ENCODE assay signal across 17 mouse cellular contexts in the genomic region with DNA sequence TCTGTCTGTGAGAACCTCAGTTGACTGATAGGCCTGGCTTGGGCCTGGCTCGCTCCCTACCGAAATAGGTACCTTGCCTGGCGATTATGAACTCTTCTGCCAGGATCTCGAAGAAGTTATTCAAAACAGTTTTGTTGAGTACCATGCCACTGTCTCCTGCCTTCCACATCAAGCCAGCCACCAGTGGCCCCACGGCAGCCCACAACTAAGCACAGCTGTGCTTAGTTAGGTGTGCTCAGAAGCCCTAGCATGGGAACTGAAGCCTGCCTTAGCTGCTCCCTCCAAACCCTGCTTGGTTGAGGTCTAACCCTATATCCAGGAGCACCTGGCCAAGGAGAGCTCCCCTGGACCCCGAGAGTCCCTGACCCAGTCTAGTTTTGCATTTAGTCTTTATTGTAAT. TPM values are rescaled to one million over a fixed set of nuclear protein-coding genes. Genes with fewer than 3 reads are reported as not detected.
DNase-seq lines count a peak whose midpoint lies in the region; ATAC-seq and TF ChIP-seq lines count a peak whose summit lies in the region.
"Had no signal": no experiment of that assay in that cellular context is flagged by ENCODE, and none has a peak within 500 bp of the region (broad histone marks: within the 10 kb centered on the region; RNA-seq: fewer than 3 reads in every experiment).

No protein-coding gene starts in this region.

- H3K9me3 ChIP-seq in forebrain, embryonic 11.5 days (ENCODE audit: control insufficient read depth, low read length): no peaks in the 10 kb centered on the region
- no peaks in the 10 kb centered on the region for H3K9me3 ChIP-seq in forebrain, postnatal 0 days (ENCODE audit: low read length)
- H3K9me3 ChIP-seq in limb, embryonic 12.5 days: no peaks in the 10 kb centered on the region
- H3K9me3 ChIP-seq in limb, embryonic 10.5 days (replicated peaks): no peaks in the 10 kb centered on the region
- H3K9me3 ChIP-seq: forebrain, embryonic 10.5 days; forebrain, embryonic 15.5 days; hindbrain, embryonic 12.5 days had no signal

- DNase-seq in forebrain, embryonic 11.5 days (ENCODE audit: low spot score): peak; percentile 37
- DNase-seq in forebrain, postnatal 0 days: no peak
- DNase-seq in limb, embryonic 10.5 days (ENCODE audit: low spot score): no peak
- peak; percentile 68 for DNase-seq in thymus, postnatal 14 days
- no peak for DNase-seq in retina, postnatal 1 day
- no peak for DNase-seq in layer of hippocampus, adult 9-11 months
- DNase-seq: cerebellum, adult 11 months; gastrocnemius, postnatal 10 days; heart, adult 2 months; heart, postnatal 10 days; heart, postnatal 4 days had no signal

- TF ChIP-seq CTCF in forebrain, postnatal 0 days (IDR thresholded peaks at IDR 0.05; ENCODE audit: low read depth): no peak

- H3K27me3 ChIP-seq in forebrain, embryonic 11.5 days (ENCODE audit: control insufficient read depth, insufficient read depth, low read length): no peaks in the 10 kb centered on the region
- H3K27me3 ChIP-seq in forebrain, postnatal 0 days (ENCODE audit: insufficient read depth, low read length): no peaks in the 10 kb centered on the region
- H3K27me3 ChIP-seq in limb, embryonic 12.5 days: no peaks in the 10 kb centered on the region
- H3K27me3 ChIP-seq in limb, embryonic 10.5 days (ENCODE audit: low read depth, poor library complexity, severe bottlenecking): no peaks in the 10 kb centered on the region
- H3K27me3 ChIP-seq: forebrain, embryonic 15.5 days; hindbrain, embryonic 12.5 days had no signal

- no peak overlapping the region for H3K27ac ChIP-seq in forebrain, embryonic 11.5 days (ENCODE audit: low read depth, low read length)
- no peak overlapping the region for H3K27ac ChIP-seq in forebrain, postnatal 0 days (ENCODE audit: low read depth, low read length)
- no peak overlapping the region for H3K27ac ChIP-seq in limb, embryonic 12.5 days
- no peak overlapping the region for H3K27ac ChIP-seq in limb, embryonic 10.5 days
- H3K27ac ChIP-seq: forebrain, embryonic 10.5 days; forebrain, embryonic 15.5 days; heart, adult 2 months; hindbrain, embryonic 12.5 days had no signal

- no peak overlapping the region for H3K9ac ChIP-seq in forebrain, embryonic 11.5 days (ENCODE audit: low read length)
- no peak overlapping the region for H3K9ac ChIP-seq in forebrain, postnatal 0 days
- H3K9ac ChIP-seq in limb, embryonic 12.5 days (replicated peaks): 0 out of 2 replicates have a peak overlapping the region, but pooled peaks have one; percentile 18
- H3K9ac ChIP-seq: forebrain, embryonic 15.5 days; hindbrain, embryonic 12.5 days had no signal

- H3K36me3 ChIP-seq in forebrain, embryonic 11.5 days (ENCODE audit: control insufficient read depth, insufficient read depth, low read length): no peaks in the 10 kb centered on the region; the same call in 1 of the 2 replicates
- H3K36me3 ChIP-seq in forebrain, postnatal 0 days (ENCODE audit: insufficient read depth): peaks cover 13% of the 10 kb centered on the region; the same call in 1 of the 2 replicates
- peaks cover 43% of the 10 kb centered on the region for H3K36me3 ChIP-seq in limb, embryonic 12.5 days
- peaks cover 44% of the 10 kb centered on the region for H3K36me3 ChIP-seq in limb, embryonic 10.5 days

- ATAC-seq in forebrain, embryonic 11.5 days (replicated peaks; ENCODE audit: low FRiP score): no peak
- ATAC-seq in forebrain, postnatal 0 days: no peak
- no peak for ATAC-seq in limb, embryonic 12.5 days (ENCODE audit: insufficient number of reproducible peaks, insufficient read depth, low FRiP score, low TSS enrichment, low read depth)
- ATAC-seq: forebrain, embryonic 15.5 days; hindbrain, embryonic 16.5 days had no signal

- 93% methylated on average over 6 of the region's 6 CpGs for WGBS in forebrain, embryonic 11.5 days
- WGBS in forebrain, postnatal 0 days: 98% methylated on average over 6 of the region's 6 CpGs
- WGBS in limb, embryonic 12.5 days: 93% methylated on average over 6 of the region's 6 CpGs
- 95% methylated on average over 6 of the region's 6 CpGs for WGBS in limb, embryonic 10.5 days

- peaks cover 8% of the 10 kb centered on the region; the same call in 1 of the 2 replicates for H3K4me1 ChIP-seq in forebrain, embryonic 11.5 days (replicated peaks; ENCODE audit: control insufficient read depth, insufficient read depth, low read length)
- H3K4me1 ChIP-seq in forebrain, postnatal 0 days (ENCODE audit: insufficient read depth): peaks cover 10% of the 10 kb centered on the region
- H3K4me1 ChIP-seq in limb, embryonic 12.5 days (replicated peaks): peaks cover 20% of the 10 kb centered on the region
- peaks cover 23% of the 10 kb centered on the region for H3K4me1 ChIP-seq in limb, embryonic 10.5 days

- no peak overlapping the region for H3K4me2 ChIP-seq in forebrain, embryonic 11.5 days (ENCODE audit: low read depth, low read length, severe bottlenecking)
- no peak overlapping the region for H3K4me2 ChIP-seq in forebrain, postnatal 0 days (ENCODE audit: low read depth)
- no peak overlapping the region for H3K4me2 ChIP-seq in limb, embryonic 12.5 days
- H3K4me2 ChIP-seq: forebrain, embryonic 15.5 days; hindbrain, embryonic 12.5 days had no signal

- H3K4me3 ChIP-seq in forebrain, embryonic 11.5 days (ENCODE audit: low read depth, low read length): no peak overlapping the region
- no peak overlapping the region for H3K4me3 ChIP-seq in forebrain, postnatal 0 days (ENCODE audit: low read depth, low read length)
- H3K4me3 ChIP-seq in limb, embryonic 12.5 days (replicated peaks): no peak overlapping the region
- H3K4me3 ChIP-seq in limb, embryonic 10.5 days: no peak overlapping the region
- H3K4me3 ChIP-seq: erythroblast, embryonic 14.5 days; forebrain, embryonic 10.5 days; forebrain, embryonic 15.5 days; heart, adult 2 months; hindbrain, embryonic 12.5 days had no signal

RNA-seq across cellular contexts. Expression of a gene that starts 2.8 kb away (rescaled TPM):
- 2.6 and 3.8 TPM in 2 replicates for polyA plus RNA-seq in forebrain, embryonic 11.5 days (2014; fragmentation: Nextera tagmentation; extraction: Ambion mirVana)
- total RNA-seq in forebrain, postnatal 0 days (2014; rRNA removed): 3.8 and 7.7 TPM in 2 replicates
- 2.5 and 2.9 TPM in 2 replicates for polyA plus RNA-seq in forebrain, postnatal 0 days (2015; fragmentation: Nextera tagmentation; extraction: Ambion mirVana)
- polyA plus RNA-seq in limb, embryonic 12.5 days (2016; fragmentation: Nextera tagmentation; extraction: Ambion mirVana): 4.2 and 5.1 TPM in 2 replicates
- polyA plus RNA-seq in limb, embryonic 10.5 days (2016; fragmentation: Nextera tagmentation; extraction: Ambion mirVana): 2.5 and 2.8 TPM in 2 replicates

RNA-seq across cellular contexts. Expression of a gene that starts 3.0 kb away (rescaled TPM):
- 14.9 and 17.7 TPM in 2 replicates for polyA plus RNA-seq in forebrain, embryonic 11.5 days (2014; fragmentation: Nextera tagmentation; extraction: Ambion mirVana)
- 12.3 and 13.0 TPM in 2 replicates for total RNA-seq in forebrain, postnatal 0 days (2014; rRNA removed)
- 16.9 and 20.7 TPM in 2 replicates for polyA plus RNA-seq in forebrain, postnatal 0 days (2015; fragmentation: Nextera tagmentation; extraction: Ambion mirVana)
- 18.4 and 19.4 TPM in 2 replicates for polyA plus RNA-seq in limb, embryonic 12.5 days (2016; fragmentation: Nextera tagmentation; extraction: Ambion mirVana)
- 15.3 and 18.4 TPM in 2 replicates for polyA plus RNA-seq in limb, embryonic 10.5 days (2016; fragmentation: Nextera tagmentation; extraction: Ambion mirVana)

Comparison
In these comparisons a context has a peak if more than half of its experiments do, and no peak if none do; other contexts are left out.
1. DNase-seq: peak in forebrain, embryonic 11.5 days (single experiment) and thymus, postnatal 14 days (single experiment); none in forebrain, postnatal 0 days (single experiment), limb, embryonic 10.5 days (single experiment), retina, postnatal 1 day (single experiment) and layer of hippocampus, adult 9-11 months (single experiment).